Mouse (Mus musculus): Measurements from ENCODE around the gene Vmn2r62. TPM values are rescaled to one million over a fixed set of nuclear protein-coding genes. Genes with fewer than 3 reads are reported as not detected.
"Not testable (repeated sequence)": the region's sequence is repeated elsewhere in the genome, so short reads cannot be mapped to it uniquely, and the experiment has no call there.

The Vmn2r62 gene
- polyA plus RNA-seq (2012) = not detected in 2 replicates

DNA sequence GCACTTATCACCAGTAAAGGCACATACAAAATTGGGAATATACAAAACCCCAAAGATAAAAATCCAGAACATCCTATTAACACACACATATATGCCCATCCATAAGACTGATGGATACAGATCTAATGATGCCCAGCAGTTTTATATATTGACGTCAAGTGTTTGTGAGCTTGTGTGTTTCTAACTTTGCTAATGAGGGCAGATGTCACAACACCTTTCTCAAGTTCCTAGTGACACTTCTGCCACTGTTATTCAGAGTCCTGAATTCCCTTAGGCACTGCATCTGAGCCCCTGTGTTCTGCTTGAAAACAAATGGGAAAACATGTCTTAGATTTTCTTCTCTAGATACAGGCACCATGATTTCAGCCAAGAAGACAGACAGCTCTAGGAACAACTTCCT lies at the start of gene Vmn2r62:
Gene Vmn2r62 (minus strand): TSS at position 101 of the 400 bp plus-strand sequence.
- not testable (repeated sequence) for TF ChIP-seq GATA1 (IDR thresholded peaks at IDR 0.05; ENCODE audit: low read length)

DNA sequence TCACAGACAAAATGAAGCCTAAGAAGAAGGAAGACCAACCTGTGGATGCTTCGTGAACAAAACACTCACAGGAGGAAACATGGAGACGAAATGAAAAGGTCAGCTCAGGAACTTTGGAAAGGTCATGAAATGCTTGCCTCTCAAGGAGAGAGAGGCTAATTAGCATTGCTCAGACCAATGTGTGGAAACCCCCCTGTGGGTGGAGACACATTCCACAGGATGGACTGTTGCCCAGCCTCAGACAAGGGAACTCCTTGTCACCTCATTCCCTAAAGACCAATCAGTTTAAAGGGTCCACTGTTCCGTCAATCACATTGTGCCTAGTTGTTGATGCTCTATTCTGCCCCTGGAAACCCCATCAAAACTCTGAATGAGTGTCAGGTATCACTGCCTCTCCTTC lies 38.9 kb upstream of the Vmn2r62 start:
- TF ChIP-seq GATA1 (IDR thresholded peaks at IDR 0.05; ENCODE audit: low read length) = no peak

DNA sequence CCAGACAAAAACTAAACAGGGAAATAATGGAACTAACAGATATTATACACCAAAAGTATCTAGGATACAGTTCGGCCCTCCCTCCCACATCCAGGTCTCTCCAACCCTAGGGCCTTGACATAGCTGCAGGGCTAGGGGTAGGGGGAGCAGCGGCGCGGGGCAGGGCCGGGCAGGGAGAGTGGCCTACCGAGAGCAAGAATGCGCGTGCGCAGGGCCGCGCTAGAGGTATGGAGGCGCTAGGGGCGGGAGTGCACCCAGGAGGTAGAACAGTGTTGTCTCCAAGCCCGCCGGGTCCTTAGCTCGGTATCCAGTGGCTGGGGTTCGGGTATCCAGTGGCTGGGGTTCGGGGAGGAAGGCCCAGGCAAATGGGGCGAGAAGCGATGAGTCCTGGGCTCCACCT lies 43.5 kb downstream of the Vmn2r62 start:
- no peak for TF ChIP-seq GATA1 (IDR thresholded peaks at IDR 0.05; ENCODE audit: low read length)

DNA sequence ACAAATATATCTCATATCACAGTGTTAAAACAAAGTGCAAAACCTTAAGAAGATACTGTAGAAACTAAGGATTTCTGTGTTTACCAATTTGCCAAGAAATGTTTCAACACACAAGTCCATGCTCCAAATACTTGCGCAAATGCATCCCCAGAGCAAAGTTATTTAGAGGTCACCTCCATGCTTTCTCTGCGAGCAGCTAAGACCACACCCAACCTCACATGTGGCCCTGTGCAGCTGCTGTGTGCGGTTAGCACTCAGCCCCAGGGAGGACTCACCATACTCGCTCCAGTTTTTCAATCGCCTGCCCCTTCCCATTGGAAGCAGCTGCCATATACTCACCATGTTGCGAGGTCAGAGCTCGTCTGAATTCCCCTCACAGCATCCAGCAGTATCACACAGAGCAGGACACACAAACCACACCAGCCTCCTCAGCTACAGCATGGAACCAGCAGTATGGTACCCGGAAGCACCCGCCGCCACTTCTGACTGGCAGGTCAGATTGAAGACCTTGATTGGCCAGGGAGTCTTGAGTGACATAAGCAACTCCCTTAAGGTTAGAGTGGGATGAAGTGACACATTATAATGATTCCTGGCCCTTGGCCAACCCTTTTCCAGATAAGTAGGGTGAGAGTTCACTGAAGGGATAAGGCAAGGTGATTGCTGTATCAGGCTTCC lies 54.7 kb downstream of the Vmn2r62 start:
- no peak for TF ChIP-seq GATA1 (IDR thresholded peaks at IDR 0.05; ENCODE audit: low read length)

DNA sequence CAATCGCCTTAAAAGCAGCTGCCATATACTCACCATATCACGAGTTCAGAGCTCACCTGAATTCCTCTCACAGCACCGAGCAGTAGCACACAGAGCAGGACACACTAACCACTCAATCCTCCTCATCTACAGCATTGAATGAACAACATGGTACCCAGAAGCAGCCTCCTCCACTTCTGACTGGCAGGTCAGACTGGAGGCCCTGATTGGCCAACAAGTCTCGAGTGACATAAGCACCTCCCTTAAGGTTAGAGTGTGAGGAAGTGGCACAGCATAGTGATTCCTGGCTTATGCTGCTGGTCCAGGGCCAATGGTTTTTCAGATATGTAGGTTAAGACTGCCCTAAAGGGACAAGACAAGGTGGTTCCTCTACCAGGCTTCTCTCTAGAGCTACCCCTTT lies 66.4 kb downstream of the Vmn2r62 start, which contains the start of gene Gm17067:
Gene Gm17067 (minus strand): TSS at position 101 of the 400 bp plus-strand sequence.
- not testable (repeated sequence) for TF ChIP-seq GATA1 (IDR thresholded peaks at IDR 0.05; ENCODE audit: low read length)

Other genes starting within 250 kb of the Vmn2r62 start
- not detected in 2 replicates for gene Gm21028, start 214.9 kb downstream of the Vmn2r62 start, polyA plus RNA-seq (2012)
- not detected in 2 replicates for gene Zfp977, start 201.0 kb downstream of the Vmn2r62 start, polyA plus RNA-seq (2012)
- gene Zfp976, start 150.9 kb downstream of the Vmn2r62 start, polyA plus RNA-seq (2012) = 0.05 and 0.08 TPM in 2 replicates
- 0.12 and 0.24 TPM in 2 replicates for gene Zfp975, start 100.8 kb downstream of the Vmn2r62 start, polyA plus RNA-seq (2012)
- not detected in 2 replicates for gene Gm17067, start 66.5 kb downstream of the Vmn2r62 start, polyA plus RNA-seq (2012)
- not detected in 2 replicates for gene Gm2381, start 73.7 kb upstream of the Vmn2r62 start, polyA plus RNA-seq (2012)
- gene Vmn2r63, start 140.3 kb upstream of the Vmn2r62 start, polyA plus RNA-seq (2012) = not detected in 2 replicates
- not detected in 2 replicates for gene Gm9268, start 225.2 kb upstream of the Vmn2r62 start, polyA plus RNA-seq (2012)